29 mouse cellular contexts compared by ENCODE assay signal in genomic region chr7:80284391-80284790, GRCm38 (mm10). TPM values are rescaled to one million over a fixed set of nuclear protein-coding genes. Genes with fewer than 3 reads are reported as not detected.
DNase-seq lines count a peak whose midpoint lies in the region; ATAC-seq and TF ChIP-seq lines count a peak whose summit lies in the region.
"Had no signal": no experiment of that assay in that cellular context is flagged by ENCODE, and none has a peak within 500 bp of the region (broad histone marks: within the 10 kb centered on the region; RNA-seq: fewer than 3 reads in every experiment).

No protein-coding gene starts in this region.

- H3K27ac ChIP-seq in intestine, postnatal 0 days (ENCODE audit: low read depth, low read length) = peak overlapping the region; percentile 62
- H3K27ac ChIP-seq in hindbrain, embryonic 13.5 days = no peak overlapping the region
- H3K27ac ChIP-seq: forebrain, embryonic 10.5 days; forebrain, embryonic 13.5 days; heart, embryonic 15.5 days; hindbrain, embryonic 10.5 days; hindbrain, embryonic 14.5 days; hindbrain, postnatal 0 days had no signal

- TF ChIP-seq CTCF in intestine, postnatal 0 days (IDR thresholded peaks at IDR 0.05; ENCODE audit: low read depth) = no peak
- no peak for TF ChIP-seq CTCF in lung, adult 2 months (IDR thresholded peaks at IDR 0.05; ENCODE audit: insufficient read depth, low read length)

- no peaks in the 10 kb centered on the region for H3K4me1 ChIP-seq in intestine, postnatal 0 days (replicated peaks; ENCODE audit: control insufficient read depth, insufficient read depth, low read length)
- H3K4me1 ChIP-seq in lung, adult 2 months (ENCODE audit: control insufficient read depth, insufficient read depth, low read length) = no peaks in the 10 kb centered on the region
- no peaks in the 10 kb centered on the region for H3K4me1 ChIP-seq in hindbrain, embryonic 13.5 days (replicated peaks)
- H3K4me1 ChIP-seq: forebrain, embryonic 10.5 days; forebrain, embryonic 13.5 days; heart, embryonic 15.5 days; hindbrain, embryonic 10.5 days had no signal

- TF ChIP-seq POLR2A in lung, adult 2 months (IDR thresholded peaks at IDR 0.05; ENCODE audit: borderline replicate concordance, extremely low read depth, low read depth, low read length) = no peak

- no peaks in the 10 kb centered on the region for H3K9me3 ChIP-seq in intestine, postnatal 0 days (ENCODE audit: control insufficient read depth)
- no peaks in the 10 kb centered on the region for H3K9me3 ChIP-seq in hindbrain, embryonic 13.5 days
- H3K9me3 ChIP-seq: forebrain, embryonic 10.5 days; forebrain, embryonic 13.5 days; G1E; heart, embryonic 12.5 days; heart, embryonic 15.5 days; hindbrain, embryonic 10.5 days had no signal

- no peak overlapping the region for H3K4me3 ChIP-seq in intestine, postnatal 0 days (ENCODE audit: low read depth, low read length)
- H3K4me3 ChIP-seq in lung, adult 2 months (replicated peaks; ENCODE audit: extremely low read depth, low read depth, low read length) = no peak overlapping the region
- no peak overlapping the region for H3K4me3 ChIP-seq in hindbrain, embryonic 13.5 days
- H3K4me3 ChIP-seq: forebrain, embryonic 10.5 days; forebrain, embryonic 13.5 days; heart, embryonic 12.5 days; heart, embryonic 15.5 days; hindbrain, embryonic 10.5 days had no signal

- H3K36me3 ChIP-seq in intestine, postnatal 0 days (ENCODE audit: control insufficient read depth, insufficient read depth) = peaks cover 52% of the 10 kb centered on the region
- H3K36me3 ChIP-seq in hindbrain, embryonic 13.5 days = peaks cover 87% of the 10 kb centered on the region

- H3K27me3 ChIP-seq in intestine, postnatal 0 days (replicated peaks; ENCODE audit: control insufficient read depth, insufficient read depth, low read length) = no peaks in the 10 kb centered on the region
- no peaks in the 10 kb centered on the region for H3K27me3 ChIP-seq in hindbrain, embryonic 13.5 days
- H3K27me3 ChIP-seq: CH12.LX; forebrain, embryonic 13.5 days; heart, embryonic 12.5 days; heart, embryonic 15.5 days; Patski had no signal

- no peak overlapping the region for H3K4me2 ChIP-seq in intestine, postnatal 0 days (replicated peaks; ENCODE audit: low read depth)
- H3K4me2 ChIP-seq in hindbrain, embryonic 13.5 days = no peak overlapping the region
- H3K4me2 ChIP-seq: forebrain, embryonic 13.5 days; heart, embryonic 12.5 days; heart, embryonic 15.5 days; hindbrain, embryonic 14.5 days had no signal

- ATAC-seq in intestine, postnatal 0 days = 0 out of 2 replicates have a peak, but pooled peaks have one; percentile 22
- no peak for ATAC-seq in hindbrain, embryonic 13.5 days (ENCODE audit: low FRiP score)
- ATAC-seq: forebrain, embryonic 13.5 days; forebrain, embryonic 16.5 days; hindbrain, postnatal 0 days; Patski had no signal

- 80% methylated on average over 5 of the region's 5 CpGs for WGBS in intestine, postnatal 0 days
- WGBS in lung, adult 2 months = 63% methylated on average over 5 of the region's 5 CpGs
- WGBS in hindbrain, embryonic 13.5 days = 96% methylated on average over 5 of the region's 5 CpGs

- DNase-seq in lung, adult 2 months = peak; percentile 37
- peak; percentile 27 for DNase-seq in lung, postnatal 14 days
- DNase-seq in lung, postnatal 4 days = peak; percentile 29 to 60
- DNase-seq in left cerebral cortex, adult 8-10 months (ENCODE audit: low spot score in 2 of 2) = no peak
- DNase-seq in cerebellum, postnatal 36 days = no peak
- DNase-seq in T-cell, adult 2 months (ENCODE audit: low spot score) = no peak
- DNase-seq: adrenal gland, adult 2 months; adrenal gland, postnatal 14 days; B cell, adult 2 months; cerebellum, adult 11 months; cerebellum, adult 8-10 months; cerebellum, postnatal 10 days; gastrocnemius, postnatal 14 days; heart, adult 18-20 months; heart, postnatal 10 days; heart, postnatal 36 days had no signal

- no peak overlapping the region for H3K9ac ChIP-seq in intestine, postnatal 0 days (ENCODE audit: low read depth, low read length)
- H3K9ac ChIP-seq in hindbrain, embryonic 13.5 days = no peak overlapping the region
- H3K9ac ChIP-seq: forebrain, embryonic 13.5 days; heart, embryonic 12.5 days; heart, embryonic 15.5 days; hindbrain, embryonic 14.5 days had no signal

RNA-seq across cellular contexts. Expression of gene Prc1, which starts 9.9 kb away (rescaled TPM):
- polyA plus RNA-seq in intestine, postnatal 0 days (2015; fragmentation: Nextera tagmentation; extraction: Ambion mirVana) = 32.5 TPM in 2 replicates
- polyA plus RNA-seq in lung, adult 2 months (2012; rRNA removed) = 2.0 and 5.2 TPM in 2 replicates
- 43.5 and 46.8 TPM in 2 replicates for polyA plus RNA-seq in hindbrain, embryonic 13.5 days (2015; fragmentation: Nextera tagmentation; extraction: Ambion mirVana)
- total RNA-seq in left cerebral cortex, adult 8-10 months (2022) = 1 to 10 TPM in 3 of 4 experiments, under 1 TPM in 1; 0.51 to 1.8 (median 1.7) TPM

RNA-seq across cellular contexts. Expression of gene Vps33b, which starts 14.9 kb away (rescaled TPM):
- 11.7 and 12.9 TPM in 2 replicates for polyA plus RNA-seq in intestine, postnatal 0 days (2015; fragmentation: Nextera tagmentation; extraction: Ambion mirVana)
- 11.9 and 14.4 TPM in 2 replicates for polyA plus RNA-seq in lung, adult 2 months (2012; rRNA removed)
- 21.8 and 23.4 TPM in 2 replicates for polyA plus RNA-seq in hindbrain, embryonic 13.5 days (2015; fragmentation: Nextera tagmentation; extraction: Ambion mirVana)
- 10 to 100 TPM; 17.2 to 24.6 (median 21.3) TPM for total RNA-seq in left cerebral cortex, adult 8-10 months (2022)

RNA-seq across cellular contexts. Expression of gene Ngrn, which starts 23.4 kb away (rescaled TPM):
- polyA plus RNA-seq in intestine, postnatal 0 days (2015; fragmentation: Nextera tagmentation; extraction: Ambion mirVana) = 28.2 and 30.2 TPM in 2 replicates
- polyA plus RNA-seq in lung, adult 2 months (2012; rRNA removed) = 21.0 and 26.2 TPM in 2 replicates
- 60.3 and 62.3 TPM in 2 replicates for polyA plus RNA-seq in hindbrain, embryonic 13.5 days (2015; fragmentation: Nextera tagmentation; extraction: Ambion mirVana)
- 10 to 100 TPM; 40.5 to 43.0 (median 41.7) TPM for total RNA-seq in left cerebral cortex, adult 8-10 months (2022)

RNA-seq across cellular contexts. Expression of gene Ttll13, which starts 38.2 kb away (rescaled TPM):
- 0.77 and 1.3 TPM in 2 replicates for polyA plus RNA-seq in intestine, postnatal 0 days (2015; fragmentation: Nextera tagmentation; extraction: Ambion mirVana)
- polyA plus RNA-seq in lung, adult 2 months (2012; rRNA removed) = 1.2 and 1.3 TPM in 2 replicates
- 1.7 and 2.1 TPM in 2 replicates for polyA plus RNA-seq in hindbrain, embryonic 13.5 days (2015; fragmentation: Nextera tagmentation; extraction: Ambion mirVana)
- 1 to 10 TPM; 1.5 to 2.7 (median 2.1) TPM for total RNA-seq in left cerebral cortex, adult 8-10 months (2022)

RNA-seq across cellular contexts. Expression of gene Rccd1, which starts 39.9 kb away (rescaled TPM):
- polyA plus RNA-seq in intestine, postnatal 0 days (2015; fragmentation: Nextera tagmentation; extraction: Ambion mirVana) = 3.2 and 4.4 TPM in 2 replicates
- 10.8 and 12.2 TPM in 2 replicates for polyA plus RNA-seq in lung, adult 2 months (2012; rRNA removed)
- 14.5 and 16.1 TPM in 2 replicates for polyA plus RNA-seq in hindbrain, embryonic 13.5 days (2015; fragmentation: Nextera tagmentation; extraction: Ambion mirVana)
- 10 to 100 TPM; 16.3 to 21.7 (median 18.0) TPM for total RNA-seq in left cerebral cortex, adult 8-10 months (2022)

Comparison
In these comparisons a context has a peak if more than half of its experiments do, and no peak if none do; other contexts are left out.
1. DNase-seq: peak in lung, adult 2 months (single experiment), lung, postnatal 14 days (single experiment) and lung, postnatal 4 days (2 of 2); none in left cerebral cortex, adult 8-10 months (0 of 2), cerebellum, postnatal 36 days (0 of 2) and T-cell, adult 2 months (single experiment).